Comparison of ENCODE assay signal across 25 mouse cellular contexts in genomic region chr11:20887044-20887443, GRCm38 (mm10). TPM values are rescaled to one million over a fixed set of nuclear protein-coding genes. Genes with fewer than 3 reads are reported as not detected.
DNase-seq lines count a peak whose midpoint lies in the region; ATAC-seq and TF ChIP-seq lines count a peak whose summit lies in the region.
"Had no signal": no experiment of that assay in that cellular context is flagged by ENCODE, and none has a peak within 500 bp of the region (broad histone marks: within the 10 kb centered on the region; RNA-seq: fewer than 3 reads in every experiment).

No protein-coding gene starts in this region.

- no peaks in the 10 kb centered on the region for H3K4me1 ChIP-seq in embryonic facial prominence, embryonic 15.5 days
- H3K4me1 ChIP-seq in embryonic facial prominence, embryonic 10.5 days: no peaks in the 10 kb centered on the region
- H3K4me1 ChIP-seq in lung, embryonic 16.5 days (replicated peaks; ENCODE audit: control insufficient read depth, insufficient read depth, low read length): no peaks in the 10 kb centered on the region
- no peaks in the 10 kb centered on the region; the same call in 1 of the 2 replicates for H3K4me1 ChIP-seq in lung, adult 2 months (ENCODE audit: control insufficient read depth, insufficient read depth, low read length)
- no peaks in the 10 kb centered on the region for H3K4me1 ChIP-seq in stomach, embryonic 16.5 days (ENCODE audit: control insufficient read depth, insufficient read depth, low read length)
- no peaks in the 10 kb centered on the region for H3K4me1 ChIP-seq in liver, embryonic 11.5 days (replicated peaks; ENCODE audit: control insufficient read depth, insufficient read depth, low read length)
- H3K4me1 ChIP-seq: heart, embryonic 12.5 days; hindbrain, embryonic 15.5 days; midbrain, embryonic 15.5 days; neural tube, embryonic 15.5 days had no signal

- WGBS in embryonic facial prominence, embryonic 15.5 days: 73% methylated on average over 2 of the region's 2 CpGs
- 89% methylated on average over 2 of the region's 2 CpGs for WGBS in embryonic facial prominence, embryonic 10.5 days
- WGBS in lung, embryonic 16.5 days: 61% methylated on average over 2 of the region's 2 CpGs
- 63% methylated on average over 2 of the region's 2 CpGs for WGBS in lung, adult 2 months
- 64% methylated on average over 2 of the region's 2 CpGs for WGBS in stomach, embryonic 16.5 days
- 77% methylated on average over 2 of the region's 2 CpGs for WGBS in liver, embryonic 11.5 days

- no peak overlapping the region for H3K4me3 ChIP-seq in embryonic facial prominence, embryonic 15.5 days (replicated peaks)
- H3K4me3 ChIP-seq in embryonic facial prominence, embryonic 10.5 days: no peak overlapping the region
- no peak overlapping the region for H3K4me3 ChIP-seq in lung, embryonic 16.5 days (ENCODE audit: low read length)
- no peak overlapping the region for H3K4me3 ChIP-seq in lung, adult 2 months (replicated peaks; ENCODE audit: extremely low read depth, low read depth, low read length)
- no peak overlapping the region for H3K4me3 ChIP-seq in stomach, embryonic 16.5 days (replicated peaks; ENCODE audit: low read length)
- H3K4me3 ChIP-seq in liver, embryonic 11.5 days (ENCODE audit: low read depth, low read length): no peak overlapping the region
- H3K4me3 ChIP-seq: gastrocnemius, adult 2 months; heart, adult 2 months; heart, embryonic 12.5 days; hindbrain, embryonic 15.5 days; layer of hippocampus, adult 2 months; left cerebral cortex, adult 2 months; limb, embryonic 12.5 days; midbrain, embryonic 15.5 days; neural tube, embryonic 15.5 days had no signal

- DNase-seq in embryonic facial prominence, embryonic 10.5 days (ENCODE audit: low spot score): no peak
- no peak for DNase-seq in lung, adult 2 months
- peak; percentile 61 for DNase-seq in fibroblast of lung, adult 2 months (ENCODE audit: low read depth)
- DNase-seq in liver, embryonic 11.5 days (ENCODE audit: low spot score): no peak
- no peak for DNase-seq in kidney, postnatal 14 days
- DNase-seq: adrenal gland, postnatal 36 days; cerebellum, adult 2 months; cerebellum, postnatal 25 days; gastrocnemius, adult 2 months; heart, adult 2 months; kidney, adult 9 months; kidney, postnatal 25 days had no signal

- H3K9me3 ChIP-seq in embryonic facial prominence, embryonic 15.5 days (replicated peaks): no peaks in the 10 kb centered on the region
- H3K9me3 ChIP-seq in embryonic facial prominence, embryonic 10.5 days: no peaks in the 10 kb centered on the region
- peaks cover 4% of the 10 kb centered on the region; the same call in 1 of the 2 replicates for H3K9me3 ChIP-seq in lung, embryonic 16.5 days (ENCODE audit: control insufficient read depth, low read length)
- 0 out of 2 replicates have a peak, but pooled peaks cover 4% of the 10 kb centered on the region for H3K9me3 ChIP-seq in stomach, embryonic 16.5 days (replicated peaks; ENCODE audit: control insufficient read depth, low read length)
- H3K9me3 ChIP-seq in liver, embryonic 11.5 days (ENCODE audit: control insufficient read depth, low read length): no peaks in the 10 kb centered on the region
- H3K9me3 ChIP-seq: heart, embryonic 12.5 days; hindbrain, embryonic 15.5 days; midbrain, embryonic 15.5 days; neural tube, embryonic 15.5 days had no signal

- no peak for TF ChIP-seq CTCF in lung, adult 2 months (IDR thresholded peaks at IDR 0.05; ENCODE audit: insufficient read depth, low read length)

- H3K4me2 ChIP-seq in embryonic facial prominence, embryonic 15.5 days (replicated peaks): no peak overlapping the region
- H3K4me2 ChIP-seq in lung, embryonic 16.5 days (ENCODE audit: low read depth, low read length): no peak overlapping the region
- H3K4me2 ChIP-seq in stomach, embryonic 16.5 days (ENCODE audit: low read depth, low read length): no peak overlapping the region
- no peak overlapping the region for H3K4me2 ChIP-seq in liver, embryonic 11.5 days
- H3K4me2 ChIP-seq: heart, embryonic 12.5 days; hindbrain, embryonic 15.5 days; limb, embryonic 12.5 days; midbrain, embryonic 15.5 days; neural tube, embryonic 15.5 days had no signal

- H3K36me3 ChIP-seq in embryonic facial prominence, embryonic 15.5 days: no peaks in the 10 kb centered on the region
- no peaks in the 10 kb centered on the region for H3K36me3 ChIP-seq in embryonic facial prominence, embryonic 10.5 days (replicated peaks)
- H3K36me3 ChIP-seq in lung, embryonic 16.5 days (ENCODE audit: control insufficient read depth, insufficient read depth, low read length): no peaks in the 10 kb centered on the region
- no peaks in the 10 kb centered on the region for H3K36me3 ChIP-seq in stomach, embryonic 16.5 days (ENCODE audit: control insufficient read depth, insufficient read depth, low read length)
- H3K36me3 ChIP-seq in liver, embryonic 11.5 days (ENCODE audit: control insufficient read depth, insufficient read depth, low read length): no peaks in the 10 kb centered on the region
- H3K36me3 ChIP-seq: heart, embryonic 12.5 days; hindbrain, embryonic 15.5 days; limb, embryonic 12.5 days; midbrain, embryonic 15.5 days; neural tube, embryonic 15.5 days had no signal

- no peak for TF ChIP-seq POLR2A in lung, adult 2 months (IDR thresholded peaks at IDR 0.05; ENCODE audit: borderline replicate concordance, extremely low read depth, low read depth, low read length)

- H3K27me3 ChIP-seq in embryonic facial prominence, embryonic 15.5 days: 0 out of 2 replicates have a peak, but pooled peaks cover 2% of the 10 kb centered on the region
- peaks cover 3% of the 10 kb centered on the region; the same call in 1 of the 2 replicates for H3K27me3 ChIP-seq in embryonic facial prominence, embryonic 10.5 days (replicated peaks; ENCODE audit: low read depth, poor library complexity, severe bottlenecking)
- H3K27me3 ChIP-seq in lung, embryonic 16.5 days (ENCODE audit: control insufficient read depth, insufficient read depth, low read depth, low read length): no peaks in the 10 kb centered on the region
- no peaks in the 10 kb centered on the region for H3K27me3 ChIP-seq in stomach, embryonic 16.5 days (ENCODE audit: control insufficient read depth, insufficient read depth, low read length)
- H3K27me3 ChIP-seq in liver, embryonic 11.5 days (replicated peaks; ENCODE audit: control insufficient read depth, insufficient read depth, low read length): peaks cover 6% of the 10 kb centered on the region
- H3K27me3 ChIP-seq: heart, embryonic 12.5 days; hindbrain, embryonic 15.5 days; limb, embryonic 12.5 days; midbrain, embryonic 15.5 days; neural tube, embryonic 15.5 days had no signal

- peak; percentile 39; the same call in 1 of the 2 replicates for ATAC-seq in embryonic facial prominence, embryonic 15.5 days (ENCODE audit: insufficient number of reproducible peaks, low FRiP score, low TSS enrichment, low read depth)
- peak; percentile 79 for ATAC-seq in lung, embryonic 16.5 days (ENCODE audit: low read depth)
- ATAC-seq in stomach, embryonic 16.5 days (ENCODE audit: insufficient read depth, low FRiP score): peak; percentile 41; the same call in 1 of the 2 replicates
- ATAC-seq in liver, embryonic 11.5 days (replicated peaks; ENCODE audit: low FRiP score): no peak
- ATAC-seq: forebrain, embryonic 16.5 days; inflammation-experienced regulatory T-cells, adult 6 months; midbrain, embryonic 15.5 days had no signal

- no peak overlapping the region for H3K27ac ChIP-seq in embryonic facial prominence, embryonic 15.5 days (replicated peaks)
- H3K27ac ChIP-seq in embryonic facial prominence, embryonic 10.5 days (replicated peaks): no peak overlapping the region
- 0 out of 2 replicates have a peak overlapping the region, but pooled peaks have one; percentile 23 for H3K27ac ChIP-seq in lung, embryonic 16.5 days (ENCODE audit: low read length)
- H3K27ac ChIP-seq in stomach, embryonic 16.5 days (ENCODE audit: low read length): peak overlapping the region; percentile 1; the same call in 1 of the 2 replicates
- H3K27ac ChIP-seq in liver, embryonic 11.5 days (ENCODE audit: low read depth, low read length): no peak overlapping the region
- H3K27ac ChIP-seq: gastrocnemius, adult 2 months; heart, adult 2 months; hindbrain, embryonic 15.5 days; layer of hippocampus, adult 2 months; left cerebral cortex, adult 2 months; limb, embryonic 12.5 days; macrophage; midbrain, embryonic 15.5 days; neural tube, embryonic 15.5 days had no signal

- no peak overlapping the region for H3K9ac ChIP-seq in embryonic facial prominence, embryonic 15.5 days
- H3K9ac ChIP-seq in lung, embryonic 16.5 days (ENCODE audit: low read length): no peak overlapping the region
- no peak overlapping the region for H3K9ac ChIP-seq in stomach, embryonic 16.5 days (ENCODE audit: low read length)
- no peak overlapping the region for H3K9ac ChIP-seq in liver, embryonic 11.5 days (ENCODE audit: low read depth, low read length)
- H3K9ac ChIP-seq: heart, embryonic 12.5 days; hindbrain, embryonic 15.5 days; limb, embryonic 12.5 days; midbrain, embryonic 15.5 days; neural tube, embryonic 15.5 days had no signal

RNA-seq across cellular contexts. Expression of gene Lgalsl, which starts 56.2 kb away (rescaled TPM):
- polyA plus RNA-seq in embryonic facial prominence, embryonic 15.5 days (2015; fragmentation: Nextera tagmentation; extraction: Ambion mirVana): 68.4 and 74.7 TPM in 2 replicates
- 28.7 and 30.2 TPM in 2 replicates for polyA plus RNA-seq in embryonic facial prominence, embryonic 10.5 days (2016; fragmentation: Nextera tagmentation; extraction: Ambion mirVana)
- 47.3 and 51.8 TPM in 2 replicates for polyA plus RNA-seq in lung, embryonic 16.5 days (2015; fragmentation: Nextera tagmentation; extraction: Ambion mirVana)
- 11.3 and 16.6 TPM in 2 replicates for polyA plus RNA-seq in lung, adult 2 months (2012; rRNA removed)
- 29.9 and 33.6 TPM in 2 replicates for polyA plus RNA-seq in stomach, embryonic 16.5 days (2015; fragmentation: Nextera tagmentation; extraction: Ambion mirVana)
- 20.4 and 25.4 TPM in 2 replicates for polyA plus RNA-seq in liver, embryonic 11.5 days (2014; fragmentation: Nextera tagmentation; extraction: Ambion mirVana)

Comparison
In these comparisons a context has a peak if more than half of its experiments do, and no peak if none do; other contexts are left out.
1. H3K27ac ChIP-seq: peak in lung, embryonic 16.5 days (single experiment) and stomach, embryonic 16.5 days (single experiment); none in embryonic facial prominence, embryonic 15.5 days (single experiment), embryonic facial prominence, embryonic 10.5 days (single experiment) and liver, embryonic 11.5 days (single experiment).